In the genomic region with DNA sequence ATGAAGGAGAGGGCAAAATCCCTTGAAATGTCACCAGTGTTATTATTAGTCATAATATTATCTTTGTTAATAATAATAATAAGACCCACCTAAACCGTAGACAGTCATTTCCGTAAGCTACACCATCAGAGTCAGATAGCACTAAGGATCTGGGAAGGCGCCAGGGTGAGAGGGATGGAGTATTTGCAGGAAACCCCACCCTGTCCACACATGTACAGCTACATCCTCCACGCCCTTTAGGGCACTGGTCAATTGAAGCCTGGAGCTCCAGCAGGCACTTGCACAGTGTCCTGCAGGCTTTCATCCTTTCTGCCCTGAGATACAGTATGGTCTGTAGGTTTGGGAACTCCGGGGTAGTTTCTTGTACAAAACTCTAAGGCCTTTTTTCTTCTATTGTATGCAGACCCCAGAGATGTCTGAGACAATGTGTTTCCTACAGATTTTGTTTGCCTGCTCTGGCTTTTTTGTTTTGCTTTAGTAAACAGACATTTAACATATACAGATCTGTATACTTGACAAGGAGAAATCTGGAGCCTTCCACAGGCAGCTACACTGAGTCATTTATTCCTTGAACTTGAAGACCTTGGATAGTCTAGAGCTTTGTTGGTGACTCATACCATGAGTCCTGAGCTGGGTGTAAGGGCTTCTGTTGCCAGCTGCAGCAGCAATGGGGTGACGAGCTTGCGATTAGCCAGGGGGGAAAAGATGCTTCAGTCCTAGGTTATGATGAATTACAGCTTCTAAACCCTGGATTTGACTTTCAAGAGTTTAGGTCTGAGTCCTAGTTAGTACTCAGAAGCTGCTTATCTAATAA, we compare ENCODE assay signal across 13 mouse cellular contexts.
DNase-seq lines count a peak whose midpoint lies in the region; ATAC-seq and TF ChIP-seq lines count a peak whose summit lies in the region.
"Had no signal": no experiment of that assay in that cellular context is flagged by ENCODE, and none has a peak within 500 bp of the region (broad histone marks: within the 10 kb centered on the region; RNA-seq: fewer than 3 reads in every experiment).

No protein-coding gene starts in this region.

- no peak overlapping the region for H3K4me2 ChIP-seq in CH12.LX (ENCODE audit: insufficient read depth, low read depth, poor library complexity, severe bottlenecking)
- H3K4me2 ChIP-seq in heart, embryonic 15.5 days = no peak overlapping the region
- H3K4me2 ChIP-seq in lung, embryonic 15.5 days = no peak overlapping the region
- H3K4me2 ChIP-seq in liver, embryonic 11.5 days = no peak overlapping the region
- H3K4me2 ChIP-seq: forebrain, embryonic 12.5 days; liver, embryonic 13.5 days; neural tube, embryonic 12.5 days; stomach, embryonic 15.5 days had no signal

- no peak for TF ChIP-seq CTCF in CH12.LX (conservative IDR thresholded peaks at IDR 0.05 in 1 of 2, IDR thresholded peaks at IDR 0.05 in 1 of 2; ENCODE audit: low read depth in 2 of 2, low read length in 2 of 2)

- H3K27ac ChIP-seq in CH12.LX (ENCODE audit: insufficient read depth, low read depth) = no peak overlapping the region
- H3K27ac ChIP-seq in heart, embryonic 15.5 days = peak overlapping the region; percentile 17
- peak overlapping the region; percentile 51 for H3K27ac ChIP-seq in lung, embryonic 15.5 days
- H3K27ac ChIP-seq in liver, embryonic 11.5 days (ENCODE audit: low read depth, low read length) = no peak overlapping the region
- H3K27ac ChIP-seq: forebrain, embryonic 12.5 days; liver, embryonic 13.5 days; neural tube, embryonic 12.5 days; stomach, embryonic 15.5 days had no signal

- in situ Hi-C loops in CH12.LX (cut with MboI; ENCODE audit: low pct_ligation_motif_present, low pct_unique_long_range_greater_than_20kb, low sequenced_read_pairs) = no loop called here

- no peaks in the 10 kb centered on the region for H3K27me3 ChIP-seq in CH12.LX (replicated peaks)
- H3K27me3 ChIP-seq in heart, embryonic 15.5 days = no peaks in the 10 kb centered on the region
- no peaks in the 10 kb centered on the region for H3K27me3 ChIP-seq in lung, embryonic 15.5 days
- H3K27me3 ChIP-seq in liver, embryonic 11.5 days (replicated peaks; ENCODE audit: control insufficient read depth, insufficient read depth, low read length) = no peaks in the 10 kb centered on the region
- H3K27me3 ChIP-seq: forebrain, embryonic 12.5 days; liver, embryonic 13.5 days; neural tube, embryonic 12.5 days; stomach, embryonic 15.5 days had no signal

- peak; percentile 75 for DNase-seq in CH12.LX (ENCODE audit: extremely low read depth)
- peak; percentile 60 to 61 for DNase-seq in adrenal gland, postnatal 36 days
- DNase-seq in right cerebral cortex, postnatal 14 days = no peak
- DNase-seq in liver, embryonic 11.5 days (ENCODE audit: low spot score) = no peak
- no peak for DNase-seq in cerebellum, postnatal 36 days
- DNase-seq: cerebellum, postnatal 14 days; liver, embryonic 13.5 days had no signal

- no peaks in the 10 kb centered on the region for H3K9me3 ChIP-seq in CH12.LX (replicated peaks; ENCODE audit: low read length)
- no peaks in the 10 kb centered on the region for H3K9me3 ChIP-seq in heart, embryonic 15.5 days (replicated peaks)
- no peaks in the 10 kb centered on the region for H3K9me3 ChIP-seq in lung, embryonic 15.5 days
- no peaks in the 10 kb centered on the region for H3K9me3 ChIP-seq in liver, embryonic 11.5 days (ENCODE audit: control insufficient read depth, low read length)
- H3K9me3 ChIP-seq: forebrain, embryonic 12.5 days; liver, embryonic 13.5 days; neural tube, embryonic 12.5 days; stomach, embryonic 15.5 days had no signal

- no peak overlapping the region for H3K9ac ChIP-seq in CH12.LX (ENCODE audit: insufficient read depth, low read depth)
- no peak overlapping the region for H3K9ac ChIP-seq in heart, embryonic 15.5 days
- H3K9ac ChIP-seq in lung, embryonic 15.5 days = no peak overlapping the region
- H3K9ac ChIP-seq in liver, embryonic 11.5 days (ENCODE audit: low read depth, low read length) = no peak overlapping the region
- H3K9ac ChIP-seq: forebrain, embryonic 12.5 days; liver, embryonic 13.5 days; neural tube, embryonic 12.5 days; stomach, embryonic 15.5 days had no signal

- 65% methylated on average over 7 of the region's 7 CpGs for WGBS in heart, embryonic 15.5 days
- 64% methylated on average over 7 of the region's 7 CpGs for WGBS in lung, embryonic 15.5 days
- 82% methylated on average over 7 of the region's 7 CpGs for WGBS in liver, embryonic 11.5 days

- peaks cover 0 to 3% of the 10 kb centered on the region in 2 experiments for H3K36me3 ChIP-seq in CH12.LX (replicated peaks in 1 of 2; ENCODE audit: control insufficient read depth in 1 of 2, insufficient read depth in 1 of 2, low read length in 1 of 2)
- no peaks in the 10 kb centered on the region for H3K36me3 ChIP-seq in heart, embryonic 15.5 days
- H3K36me3 ChIP-seq in lung, embryonic 15.5 days = no peaks in the 10 kb centered on the region
- H3K36me3 ChIP-seq in liver, embryonic 11.5 days (ENCODE audit: control insufficient read depth, insufficient read depth, low read length) = no peaks in the 10 kb centered on the region
- H3K36me3 ChIP-seq: forebrain, embryonic 12.5 days; liver, embryonic 13.5 days; neural tube, embryonic 12.5 days; stomach, embryonic 15.5 days had no signal

- TF ChIP-seq POLR2A in CH12.LX (IDR thresholded peaks at IDR 0.05; ENCODE audit: low read depth, low read length) = no peak

- peaks cover 27 to 60% of the 10 kb centered on the region in 2 experiments for H3K4me1 ChIP-seq in CH12.LX (ENCODE audit: control insufficient read depth in 1 of 2, insufficient read depth in 2 of 2)
- peaks cover 41% of the 10 kb centered on the region for H3K4me1 ChIP-seq in heart, embryonic 15.5 days (replicated peaks)
- peaks cover 29% of the 10 kb centered on the region for H3K4me1 ChIP-seq in lung, embryonic 15.5 days
- H3K4me1 ChIP-seq in liver, embryonic 11.5 days (replicated peaks; ENCODE audit: control insufficient read depth, insufficient read depth, low read length) = 0 out of 2 replicates have a peak, but pooled peaks cover 2% of the 10 kb centered on the region
- H3K4me1 ChIP-seq: neural tube, embryonic 12.5 days had no signal

- ATAC-seq in heart, embryonic 15.5 days (replicated peaks; ENCODE audit: insufficient number of reproducible peaks, insufficient read depth, low FRiP score, low read depth) = 0 out of 2 replicates have a peak, but pooled peaks have one; percentile 7
- ATAC-seq in lung, embryonic 15.5 days (ENCODE audit: borderline replicate concordance, extremely low read depth, low FRiP score, low TSS enrichment) = no peak
- ATAC-seq in CD4-positive, CD25-positive, alpha-beta regulatory T cell, adult 4 months = no peak
- no peak for ATAC-seq in liver, embryonic 11.5 days (replicated peaks; ENCODE audit: low FRiP score)

- TF ChIP-seq RAD21 in CH12.LX (IDR thresholded peaks at IDR 0.05; ENCODE audit: low read depth, low read length) = no peak; the same call in 1 of the 2 replicates

- H3K4me3 ChIP-seq in CH12.LX (replicated peaks in 1 of 3; ENCODE audit: low read depth in 2 of 3, low read length in 2 of 3, poor library complexity in 1 of 3) = no peak overlapping the region
- H3K4me3 ChIP-seq in heart, embryonic 15.5 days = no peak overlapping the region
- no peak overlapping the region for H3K4me3 ChIP-seq in lung, embryonic 15.5 days
- H3K4me3 ChIP-seq in liver, embryonic 11.5 days (ENCODE audit: low read depth, low read length) = no peak overlapping the region
- H3K4me3 ChIP-seq: forebrain, embryonic 12.5 days; liver, embryonic 13.5 days; neural tube, embryonic 12.5 days; stomach, embryonic 15.5 days had no signal

- TF ChIP-seq EP300 in CH12.LX (IDR thresholded peaks at IDR 0.05; ENCODE audit: low read length) = peak; percentile 95

- dilution Hi-C loops in CH12.LX (cut with MboI; ENCODE audit: extremely low pct_ligation_motif_present, extremely low pct_unique_long_range_greater_than_20kb, low sequenced_read_pairs) = no loop called here

- no peaks in the 10 kb centered on the region; the same call in none of the 2 replicates for H3K79me2 ChIP-seq in CH12.LX (replicated peaks; ENCODE audit: control insufficient read depth, extremely low read depth, insufficient read depth, poor library complexity, severe bottlenecking)

TF ChIP-seq in CH12.LX, 34 proteins besides CTCF, POLR2A, EP300 and RAD21:
- TF ChIP-seq BHLHE40 (IDR thresholded peaks at IDR 0.05; ENCODE audit: low read depth, low read length) (peak; percentile 27; the same call in 1 of the 2 replicates), ZNF384 (IDR thresholded peaks at IDR 0.05; ENCODE audit: low read depth, low read length) (no peak), ETS1 (conservative IDR thresholded peaks at IDR 0.05; ENCODE audit: low read depth, low read length) (peak; percentile 78), JUND (conservative IDR thresholded peaks at IDR 0.05; ENCODE audit: low read depth, low read length) (peak; percentile 96), RCOR1 (conservative IDR thresholded peaks at IDR 0.05; ENCODE audit: low read depth, low read length) (no peak), CHD2 (IDR thresholded peaks at IDR 0.05; ENCODE audit: low read length) (0 out of 2 replicates have a peak, but pooled peaks have one; percentile 6), IRF4 (IDR thresholded peaks at IDR 0.05; ENCODE audit: low read depth, low read length) (peak; percentile 97), ZC3H11A (IDR thresholded peaks at IDR 0.05; ENCODE audit: low read depth, low read length) (no peak), ZKSCAN1 (IDR thresholded peaks at IDR 0.05; ENCODE audit: borderline replicate concordance, low read depth, low read length) (no peak), TCF12 (IDR thresholded peaks at IDR 0.05; ENCODE audit: low read depth, low read length) (peak; percentile 62), JUN (IDR thresholded peaks at IDR 0.05; ENCODE audit: insufficient read depth, low read depth, low read length) (peak; percentile 93), MEF2A (IDR thresholded peaks at IDR 0.05; ENCODE audit: borderline replicate concordance, low read depth, low read length) (no peak)

Comparison
In these comparisons a context has a peak if more than half of its experiments do, and no peak if none do; other contexts are left out.
1. DNase-seq: peak in CH12.LX (single experiment) and adrenal gland, postnatal 36 days (2 of 2); none in right cerebral cortex, postnatal 14 days (single experiment), liver, embryonic 11.5 days (single experiment) and cerebellum, postnatal 36 days (0 of 2).
2. H3K27ac ChIP-seq: peak in heart, embryonic 15.5 days (single experiment) and lung, embryonic 15.5 days (single experiment); none in CH12.LX (single experiment) and liver, embryonic 11.5 days (single experiment).